Mouse (Mus musculus): ENCODE measurements around the gene Calcrl. TPM values are rescaled to one million over a fixed set of nuclear protein-coding genes. Genes with fewer than 3 reads are reported as not detected.

Gene Calcrl
- polyA plus RNA-seq, 1 experiment from 2014 or later: 16.5 TPM

- Histone ChIP-seq H3K4me2 (no peak overlapping the region), H3K4me3 (ENCODE audit: low read depth, low read length) (no peak overlapping the region), H3K27ac (ENCODE audit: low read depth, low read length) (no peak overlapping the region), H3K27me3 (ENCODE audit: control insufficient read depth, insufficient read depth, low read length) (no peaks in the 10 kb centered on the region), H3K4me1 (ENCODE audit: control insufficient read depth, insufficient read depth, low read length) (no peaks in the 10 kb centered on the region), H3K9me3 (ENCODE audit: control insufficient read depth, low read length) (no peaks in the 10 kb centered on the region), H3K36me3 (ENCODE audit: control insufficient read depth, insufficient read depth, low read length) (no peaks in the 10 kb centered on the region), H3K9ac (ENCODE audit: low read length) (no peak overlapping the region)
- ATAC-seq (ENCODE audit: low FRiP score) (0 out of 2 replicates have a peak, but pooled peaks have one; percentile 46), DNase-seq (ENCODE audit: low spot score, missing footprints) (no peak)
- 90% methylated on average over 6 of the region's 6 CpGs for WGBS
These were observed 62.2 kb downstream of the Calcrl start for GRCm38 (mm10) chr2:84362779-84363719.

DNA sequence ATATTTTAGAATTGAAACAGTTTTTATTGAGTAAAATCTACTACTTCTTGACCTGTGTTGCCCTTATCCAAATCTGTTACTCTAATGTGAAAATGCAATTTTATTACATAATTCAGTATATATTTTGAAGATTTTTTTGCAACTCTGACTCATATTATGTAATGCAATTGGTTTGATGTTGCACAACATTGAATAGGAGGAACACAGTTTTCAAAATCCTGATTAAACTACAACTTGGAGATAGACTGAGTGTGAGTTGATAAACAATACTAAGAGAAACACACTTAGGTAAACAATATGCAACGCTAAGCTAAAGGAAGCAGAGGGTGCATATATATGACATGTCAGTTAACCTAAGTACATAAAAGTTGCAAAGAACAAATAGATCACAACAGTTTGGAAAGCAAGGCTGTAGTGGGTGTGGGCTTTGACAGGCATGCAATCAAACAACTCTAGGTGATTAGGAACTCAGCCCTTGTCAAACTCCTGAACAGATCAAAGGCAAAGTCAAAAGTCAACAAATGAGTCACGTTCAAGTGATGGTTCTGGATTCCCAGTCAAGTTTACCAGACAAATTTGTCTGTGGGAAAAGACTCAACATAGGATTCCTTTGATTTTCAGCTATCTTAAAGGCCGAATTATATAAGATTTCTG, 66.4 kb downstream of the Calcrl start:
- H3K4me1 ChIP-seq (ENCODE audit: control insufficient read depth, insufficient read depth, low read length): no peaks in the 10 kb centered on the region
- H3K4me2 ChIP-seq: no peak overlapping the region
- H3K4me3 ChIP-seq (ENCODE audit: low read depth, low read length): no peak overlapping the region
- WGBS: 74% methylated on average over 3 of the region's 3 CpGs
- H3K9me3 ChIP-seq (ENCODE audit: control insufficient read depth, low read length): no peaks in the 10 kb centered on the region
- no peak for ATAC-seq (ENCODE audit: low FRiP score)
- no peaks in the 10 kb centered on the region for H3K36me3 ChIP-seq (ENCODE audit: control insufficient read depth, insufficient read depth, low read length)
- no peak for DNase-seq (ENCODE audit: low spot score, missing footprints)
- H3K9ac ChIP-seq (ENCODE audit: low read length): no peak overlapping the region
- H3K27ac ChIP-seq (ENCODE audit: low read depth, low read length): no peak overlapping the region
- no peaks in the 10 kb centered on the region for H3K27me3 ChIP-seq (ENCODE audit: control insufficient read depth, insufficient read depth, low read length)

DNA sequence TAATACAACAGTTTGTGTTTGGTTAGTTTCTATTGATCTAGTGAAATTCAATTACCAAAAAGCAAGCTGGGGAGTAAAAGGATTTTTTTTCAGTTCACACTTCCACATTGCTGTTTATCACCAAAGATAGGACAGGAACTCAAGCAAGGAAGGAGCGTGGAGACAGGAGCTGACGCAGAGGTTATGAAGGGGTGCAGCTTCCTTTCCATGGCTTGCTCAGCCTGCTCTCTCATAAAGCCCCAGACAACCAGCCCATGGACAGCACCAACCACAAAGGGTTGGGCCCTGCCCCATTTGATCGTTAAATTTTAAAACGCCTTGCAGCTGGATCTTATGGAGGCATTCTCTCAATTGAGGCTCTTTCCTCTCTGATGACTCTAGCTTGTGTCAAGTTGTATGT, 69.9 kb downstream of the Calcrl start:
- Histone ChIP-seq H3K27ac (ENCODE audit: low read depth, low read length) (no peak overlapping the region), H3K9me3 (ENCODE audit: control insufficient read depth, low read length) (no peaks in the 10 kb centered on the region), H3K9ac (ENCODE audit: low read length) (no peak overlapping the region), H3K4me2 (no peak overlapping the region), H3K36me3 (ENCODE audit: control insufficient read depth, insufficient read depth, low read length) (no peaks in the 10 kb centered on the region), H3K27me3 (ENCODE audit: control insufficient read depth, insufficient read depth, low read length) (no peaks in the 10 kb centered on the region), H3K4me1 (ENCODE audit: control insufficient read depth, insufficient read depth, low read length) (no peaks in the 10 kb centered on the region), H3K4me3 (ENCODE audit: low read depth, low read length) (no peak overlapping the region)
- 87% methylated on average over 4 of the region's 4 CpGs for WGBS
- DNase-seq (ENCODE audit: low spot score, missing footprints) (no peak), ATAC-seq (ENCODE audit: low FRiP score) (no peak)

DNA sequence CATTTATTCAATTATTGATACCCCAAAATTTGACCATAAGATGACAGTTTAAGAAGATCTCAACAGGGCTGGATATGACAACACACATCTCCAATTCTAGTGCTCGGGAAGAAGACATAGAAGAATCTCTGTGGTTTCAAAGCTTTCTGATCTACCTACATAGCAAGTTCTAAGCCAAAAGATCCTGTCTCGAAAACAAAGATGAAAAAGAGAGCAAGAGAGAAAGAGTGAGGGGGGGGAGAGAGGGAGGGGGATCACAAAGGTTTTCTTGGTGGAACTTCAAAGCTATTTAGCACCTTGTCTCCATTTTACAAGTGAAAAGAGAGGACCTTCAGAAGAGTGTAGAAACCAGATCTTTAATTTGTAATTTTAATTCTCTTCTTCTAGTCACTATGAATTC, 77.8 kb downstream of the Calcrl start:
- WGBS: 81% methylated on average over 2 of the region's 2 CpGs
- H3K27ac ChIP-seq (ENCODE audit: low read depth, low read length): no peak overlapping the region
- no peak for DNase-seq (ENCODE audit: low spot score, missing footprints)

GRCm38 (mm10) chr2:84343756-84344155, 81.5 kb downstream of the Calcrl start:
- ATAC-seq (ENCODE audit: low FRiP score): no peak
- no peaks in the 10 kb centered on the region for H3K36me3 ChIP-seq (ENCODE audit: control insufficient read depth, insufficient read depth, low read length)
- no peaks in the 10 kb centered on the region for H3K9me3 ChIP-seq (ENCODE audit: control insufficient read depth, low read length)
- DNase-seq (ENCODE audit: low spot score, missing footprints): no peak
- H3K27me3 ChIP-seq (ENCODE audit: control insufficient read depth, insufficient read depth, low read length): no peaks in the 10 kb centered on the region
- H3K4me3 ChIP-seq (ENCODE audit: low read depth, low read length): no peak overlapping the region
- 69% methylated on average over 2 of the region's 2 CpGs for WGBS
- no peak overlapping the region for H3K4me2 ChIP-seq
- H3K27ac ChIP-seq (ENCODE audit: low read depth, low read length): no peak overlapping the region
- H3K4me1 ChIP-seq (ENCODE audit: control insufficient read depth, insufficient read depth, low read length): no peaks in the 10 kb centered on the region
- no peak overlapping the region for H3K9ac ChIP-seq (ENCODE audit: low read length)

More for the DNA sequence above, 77.8 kb downstream of the Calcrl start:
- ATAC-seq (ENCODE audit: low FRiP score): no peak
- H3K4me1 ChIP-seq (ENCODE audit: control insufficient read depth, insufficient read depth, low read length): no peaks in the 10 kb centered on the region
- H3K4me2 ChIP-seq: no peak overlapping the region
- H3K9ac ChIP-seq (ENCODE audit: low read length): no peak overlapping the region
- no peaks in the 10 kb centered on the region for H3K27me3 ChIP-seq (ENCODE audit: control insufficient read depth, insufficient read depth, low read length)
- H3K9me3 ChIP-seq (ENCODE audit: control insufficient read depth, low read length): no peaks in the 10 kb centered on the region
- no peaks in the 10 kb centered on the region for H3K36me3 ChIP-seq (ENCODE audit: control insufficient read depth, insufficient read depth, low read length)
- no peak overlapping the region for H3K4me3 ChIP-seq (ENCODE audit: low read depth, low read length)

GRCm38 (mm10) chr2:84337774-84338450, 87.3 kb downstream of the Calcrl start:
- Histone ChIP-seq H3K4me3 (ENCODE audit: low read depth, low read length) (no peak overlapping the region), H3K4me1 (ENCODE audit: control insufficient read depth, insufficient read depth, low read length) (no peaks in the 10 kb centered on the region)
- ATAC-seq (ENCODE audit: low FRiP score): no peak

GRCm38 (mm10) chr2:84336331-84336730, 88.9 kb downstream of the Calcrl start:
- 80% methylated on average over 4 of the region's 4 CpGs for WGBS
- Histone ChIP-seq H3K27me3 (ENCODE audit: control insufficient read depth, insufficient read depth, low read length) (no peaks in the 10 kb centered on the region), H3K36me3 (ENCODE audit: control insufficient read depth, insufficient read depth, low read length) (no peaks in the 10 kb centered on the region), H3K4me2 (no peak overlapping the region), H3K9me3 (ENCODE audit: control insufficient read depth, low read length) (no peaks in the 10 kb centered on the region), H3K27ac (ENCODE audit: low read depth, low read length) (no peak overlapping the region), H3K4me3 (ENCODE audit: low read depth, low read length) (no peak overlapping the region), H3K9ac (ENCODE audit: low read length) (no peak overlapping the region), H3K4me1 (ENCODE audit: control insufficient read depth, insufficient read depth, low read length) (no peaks in the 10 kb centered on the region)
- ATAC-seq (ENCODE audit: low FRiP score) (no peak), DNase-seq (ENCODE audit: low spot score, missing footprints) (no peak)

More at GRCm38 (mm10) chr2:84337774-84338450, 87.3 kb downstream of the Calcrl start:
- H3K4me2 ChIP-seq: no peak overlapping the region
- no peak overlapping the region for H3K9ac ChIP-seq (ENCODE audit: low read length)
- no peaks in the 10 kb centered on the region for H3K9me3 ChIP-seq (ENCODE audit: control insufficient read depth, low read length)
- H3K27me3 ChIP-seq (ENCODE audit: control insufficient read depth, insufficient read depth, low read length): no peaks in the 10 kb centered on the region
- no peak overlapping the region for H3K27ac ChIP-seq (ENCODE audit: low read depth, low read length)
- 76% methylated on average over 1 of the region's 1 CpGs for WGBS
- DNase-seq (ENCODE audit: low spot score, missing footprints): no peak
- H3K36me3 ChIP-seq (ENCODE audit: control insufficient read depth, insufficient read depth, low read length): no peaks in the 10 kb centered on the region

GRCm38 (mm10) chr2:84316185-84316805, 108.9 kb downstream of the Calcrl start:
- DNase-seq (ENCODE audit: low spot score, missing footprints): no peak
- Histone ChIP-seq H3K4me3 (ENCODE audit: low read depth, low read length) (no peak overlapping the region), H3K27me3 (ENCODE audit: control insufficient read depth, insufficient read depth, low read length) (no peaks in the 10 kb centered on the region), H3K4me1 (ENCODE audit: control insufficient read depth, insufficient read depth, low read length) (no peaks in the 10 kb centered on the region), H3K4me2 (no peak overlapping the region), H3K9ac (ENCODE audit: low read length) (no peak overlapping the region), H3K36me3 (ENCODE audit: control insufficient read depth, insufficient read depth, low read length) (no peaks in the 10 kb centered on the region), H3K27ac (ENCODE audit: low read depth, low read length) (no peak overlapping the region), H3K9me3 (ENCODE audit: control insufficient read depth, low read length) (no peaks in the 10 kb centered on the region)
- WGBS: 86% methylated on average over 4 of the region's 4 CpGs
- ATAC-seq (ENCODE audit: low FRiP score): no peak
